Mouse (Mus musculus) embryonic facial prominence, embryonic 15.5 days (tissue): Measurements from ENCODE around the gene Dnajb1. TPM values are rescaled to one million over a fixed set of nuclear protein-coding genes. Genes with fewer than 3 reads are reported as not detected.
"Not testable (repeated sequence)": the region's sequence is repeated elsewhere in the genome, so short reads cannot be mapped to it uniquely, and the experiment has no call there.

Experiments used
- ATAC-seq: fragments of 200-750 bp; cut with Nextera tagmentation; 2 replicates; pipeline ENCODE4 v1.8.0; 2017; ENCODE audit warnings: low read depth, moderate TSS enrichment; ENCODE audit not compliant: insufficient number of reproducible peaks, low FRiP score, low TSS enrichment
- H3K27ac ChIP-seq: fragments of 300-500 bp; sonication (generic); replicated peaks from 2 replicates; pipeline ENCODE4 v1.5.1; 2015; ENCODE audit warnings: mild to moderate bottlenecking, inconsistent platforms
- H3K27me3 ChIP-seq: fragments of 300-500 bp; sonication (generic); 2 replicates; pipeline ENCODE4 v1.6.1; 2015; ENCODE audit warnings: inconsistent platforms
- H3K36me3 ChIP-seq: fragments of 300-500 bp; sonication (generic); 2 replicates; pipeline ENCODE4 v1.6.1; 2015; ENCODE audit warnings: mild to moderate bottlenecking, inconsistent platforms
- H3K4me1 ChIP-seq: fragments of 300-500 bp; sonication (generic); 2 replicates; pipeline ENCODE4 v1.6.1; 2015; ENCODE audit warnings: inconsistent platforms
- H3K4me2 ChIP-seq: fragments of 300-500 bp; sonication (generic); replicated peaks from 2 replicates; pipeline ENCODE4 v1.6.1; 2015; ENCODE audit warnings: mild to moderate bottlenecking, inconsistent platforms
- H3K4me3 ChIP-seq: fragments of 300-500 bp; sonication (generic); replicated peaks from 2 replicates; pipeline ENCODE4 v1.5.1; 2015; ENCODE audit warnings: mild to moderate bottlenecking, inconsistent platforms
- H3K9ac ChIP-seq: fragments of 300-500 bp; sonication (generic); 2 replicates; pipeline ENCODE4 v1.6.1; 2015; ENCODE audit warnings: inconsistent platforms
- H3K9me3 ChIP-seq: fragments of 300-500 bp; sonication (generic); replicated peaks from 2 replicates; pipeline ENCODE4 v1.6.1; 2016; ENCODE audit warnings: inconsistent platforms
- WGBS: fragments of 180-500 bp; shearing (Covaris S2); methylation state at CpG from one replicate; pipeline ENCODE4 v1.1.7; 2015; 5-methylcytosine and 5-hydroxymethylcytosine counted together
- polyA plus RNA-seq: library from polyadenylated mRNA; unstranded; fragments of >200 nt; fragmentation: Nextera tagmentation; extraction: Ambion mirVana; gene quantifications from 2 replicates; pipeline ENCODE4 v1.2.1, GENCODE M21; 2015

Dnajb1 gene
- polyA plus RNA-seq, 1 experiment from 2014 or later: 76.6 TPM

DNA sequence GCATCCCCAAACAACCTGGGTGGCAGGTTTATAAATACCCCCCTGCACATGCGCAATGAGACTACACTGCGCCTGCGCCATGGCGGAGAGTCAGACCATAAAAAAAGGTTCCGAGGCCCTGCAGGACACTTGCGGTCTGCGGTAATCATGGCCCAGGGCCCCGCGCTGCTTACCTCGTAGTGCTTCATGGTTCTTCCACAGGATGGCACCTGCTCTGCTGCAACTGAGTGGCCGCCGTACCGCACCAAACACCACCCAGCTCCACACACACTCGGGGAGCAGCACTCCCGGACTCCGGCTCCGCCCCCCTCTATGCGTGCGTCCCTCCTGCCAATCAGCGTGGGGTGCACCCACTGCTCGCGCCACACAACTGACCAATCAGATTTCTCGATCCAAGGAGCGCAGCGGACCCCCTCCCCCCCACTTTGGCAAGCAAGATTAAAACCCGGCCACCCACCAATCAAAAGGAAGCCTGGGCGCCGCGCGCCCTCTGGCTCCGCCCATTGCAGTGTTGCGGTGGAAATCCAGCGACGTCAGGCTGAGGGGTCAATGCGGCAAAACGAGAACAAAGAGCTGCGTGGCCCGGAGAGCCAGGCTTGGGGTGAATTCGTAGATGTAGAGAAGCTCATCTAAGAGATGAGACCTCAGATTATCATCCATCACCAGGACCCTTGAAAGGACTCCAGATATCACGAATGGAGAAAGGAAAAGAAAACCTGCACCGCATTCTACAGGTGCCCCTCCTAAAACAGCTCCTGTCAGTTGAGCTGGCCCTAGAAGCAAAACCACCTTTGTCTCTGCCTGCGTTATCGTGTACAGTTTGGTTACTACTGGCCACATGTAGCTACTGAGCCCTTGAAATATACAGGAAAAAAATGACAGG lies 13.6 kb upstream of the Dnajb1 start:
- H3K27me3 ChIP-seq: no peaks in the 10 kb centered on the region
- peak overlapping the region; percentile 90 for H3K27ac ChIP-seq
- H3K36me3 ChIP-seq: no peaks in the 10 kb centered on the region
- H3K4me1 ChIP-seq: peaks cover 26% of the 10 kb centered on the region
- peak; percentile 98 for ATAC-seq
- H3K4me3 ChIP-seq: peak overlapping the region; percentile 61
- peak overlapping the region; percentile 72 for H3K9ac ChIP-seq
- WGBS: under 1% methylated on average over 43 of the region's 43 CpGs
- peak overlapping the region; percentile 77 for H3K4me2 ChIP-seq
- H3K9me3 ChIP-seq: no peaks in the 10 kb centered on the region

DNA sequence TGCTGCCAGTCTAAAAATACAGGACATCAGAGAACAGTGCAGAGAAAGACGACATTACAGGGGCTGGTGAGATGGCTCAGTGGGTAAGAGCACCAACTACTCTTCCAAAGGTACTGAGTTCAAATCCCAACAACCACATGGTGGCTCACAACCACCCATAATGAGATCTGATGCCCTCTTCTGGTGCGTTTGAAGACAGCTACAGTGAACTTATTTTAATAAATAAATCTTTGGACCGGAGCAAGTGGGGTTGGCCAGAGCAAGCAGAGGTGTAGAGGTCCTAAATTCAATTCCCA lies 13.0 kb upstream of the Dnajb1 start:
- H3K27me3 ChIP-seq, H3K36me3 ChIP-seq, ATAC-seq, H3K9me3 ChIP-seq, H3K9ac ChIP-seq: not testable (repeated sequence)
- peaks cover 25% of the 10 kb centered on the region for H3K4me1 ChIP-seq
- 49% methylated on average over 3 of the region's 3 CpGs for WGBS
- peak overlapping the region; percentile 61 for H3K4me3 ChIP-seq
- peak overlapping the region; percentile 77 for H3K4me2 ChIP-seq
- H3K27ac ChIP-seq: peak overlapping the region; percentile 80

DNA sequence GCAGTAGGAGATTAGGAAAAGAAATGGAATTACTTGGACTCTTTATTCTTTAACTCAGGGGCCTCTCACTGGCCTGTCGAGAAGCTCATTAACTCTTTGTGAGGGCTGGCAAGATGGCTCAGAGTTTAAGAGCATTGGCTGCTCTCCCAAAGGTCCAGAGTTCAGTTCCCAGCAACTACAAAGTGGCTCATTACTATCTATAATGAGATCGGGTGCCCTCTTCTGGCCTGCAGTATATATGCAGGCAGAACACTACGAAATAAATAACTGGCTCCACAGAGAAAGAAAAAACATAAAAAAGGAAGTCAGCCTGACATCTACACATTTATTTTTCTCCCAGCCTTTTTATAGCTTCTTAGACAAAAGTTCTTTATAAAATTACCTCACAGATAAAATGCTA lies 11.6 kb upstream of the Dnajb1 start:
- Histone ChIP-seq H3K27me3 (no peaks in the 10 kb centered on the region), H3K4me1 (peaks cover 15% of the 10 kb centered on the region), H3K9ac (no peak overlapping the region), H3K36me3 (no peaks in the 10 kb centered on the region), H3K4me2 (no peak overlapping the region), H3K27ac (no peak overlapping the region), H3K9me3 (no peaks in the 10 kb centered on the region), H3K4me3 (no peak overlapping the region)
- 25% methylated on average over 3 of the region's 3 CpGs for WGBS
- ATAC-seq: no peak

DNA sequence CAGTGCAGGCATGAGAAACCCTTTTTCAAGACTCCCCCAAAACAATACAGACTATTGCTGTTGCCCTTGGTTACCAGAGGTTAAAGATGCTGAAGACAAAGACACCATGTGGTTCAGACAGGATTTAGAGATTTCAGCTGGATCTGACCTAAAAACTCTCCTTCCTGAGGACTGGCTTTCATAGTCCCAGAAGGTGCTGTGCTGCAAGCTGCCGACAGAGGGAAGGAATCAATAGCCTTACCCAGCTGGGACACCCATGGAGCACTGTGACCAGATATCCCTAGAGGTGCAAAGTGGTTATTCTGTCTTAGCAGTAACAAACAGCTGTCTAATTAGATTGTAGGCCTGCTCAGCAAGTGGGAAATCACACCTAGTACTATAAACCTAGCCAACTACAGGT lies 9.8 kb upstream of the Dnajb1 start:
- Histone ChIP-seq H3K4me2 (no peak overlapping the region), H3K4me3 (no peak overlapping the region), H3K27me3 (no peaks in the 10 kb centered on the region), H3K27ac (no peak overlapping the region), H3K9ac (no peak overlapping the region), H3K9me3 (no peaks in the 10 kb centered on the region), H3K4me1 (no peaks in the 10 kb centered on the region), H3K36me3 (no peaks in the 10 kb centered on the region)
- no peak for ATAC-seq
- 38% methylated on average over 1 of the region's 1 CpGs for WGBS

DNA sequence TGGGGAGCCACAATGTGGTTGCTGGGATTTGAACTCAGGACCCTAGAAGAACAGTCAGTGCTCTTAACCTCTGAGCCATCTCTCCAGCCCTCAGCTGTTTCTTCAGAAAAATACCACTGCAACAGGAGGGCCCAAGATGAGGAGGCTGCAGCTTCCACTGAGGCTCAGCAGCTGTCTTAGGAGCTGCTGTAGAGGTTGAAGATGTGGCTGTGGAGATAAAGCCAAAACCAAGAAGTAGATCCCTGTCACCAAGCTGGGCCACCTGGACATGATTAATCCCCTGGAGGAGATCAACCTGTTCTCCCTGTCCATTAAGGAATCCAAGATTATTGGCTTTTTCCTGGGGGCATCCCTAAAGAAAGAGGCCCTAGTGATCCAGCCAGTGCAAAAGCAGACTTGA lies 8.2 kb upstream of the Dnajb1 start:
- H3K9ac ChIP-seq: no peak overlapping the region
- H3K4me2 ChIP-seq: no peak overlapping the region
- H3K4me1 ChIP-seq: no peaks in the 10 kb centered on the region
- ATAC-seq: no peak
- H3K9me3 ChIP-seq: no peaks in the 10 kb centered on the region
- no peak overlapping the region for H3K4me3 ChIP-seq
- H3K36me3 ChIP-seq: no peaks in the 10 kb centered on the region
- no peak overlapping the region for H3K27ac ChIP-seq
- no peaks in the 10 kb centered on the region for H3K27me3 ChIP-seq

DNA sequence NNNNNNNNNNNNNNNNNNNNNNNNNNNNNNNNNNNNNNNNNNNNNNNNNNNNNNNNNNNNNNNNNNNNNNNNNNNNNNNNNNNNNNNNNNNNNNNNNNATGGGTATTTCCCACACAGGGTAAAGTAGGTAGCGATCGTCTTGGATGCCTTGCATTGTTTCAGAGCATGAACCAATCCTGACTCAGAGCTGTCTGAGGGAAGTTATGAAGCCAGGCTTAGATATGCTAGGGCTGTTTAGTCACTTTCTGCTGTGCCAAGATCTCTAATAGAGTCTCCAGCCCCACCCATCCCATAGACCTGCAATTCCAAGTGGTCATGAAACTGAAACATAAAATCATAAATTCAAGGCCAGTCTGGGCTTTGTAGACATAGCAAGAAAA lies 5.4 kb upstream of the Dnajb1 start:
- Histone ChIP-seq H3K9me3 (no peaks in the 10 kb centered on the region), H3K36me3 (no peaks in the 10 kb centered on the region), H3K9ac (no peak overlapping the region), H3K4me1 (peaks cover 5% of the 10 kb centered on the region), H3K27ac (peak overlapping the region; percentile 51), H3K4me3 (no peak overlapping the region), H3K4me2 (no peak overlapping the region), H3K27me3 (no peaks in the 10 kb centered on the region)
- WGBS: 67% methylated on average over 2 of the region's 2 CpGs
- no peak for ATAC-seq

DNA sequence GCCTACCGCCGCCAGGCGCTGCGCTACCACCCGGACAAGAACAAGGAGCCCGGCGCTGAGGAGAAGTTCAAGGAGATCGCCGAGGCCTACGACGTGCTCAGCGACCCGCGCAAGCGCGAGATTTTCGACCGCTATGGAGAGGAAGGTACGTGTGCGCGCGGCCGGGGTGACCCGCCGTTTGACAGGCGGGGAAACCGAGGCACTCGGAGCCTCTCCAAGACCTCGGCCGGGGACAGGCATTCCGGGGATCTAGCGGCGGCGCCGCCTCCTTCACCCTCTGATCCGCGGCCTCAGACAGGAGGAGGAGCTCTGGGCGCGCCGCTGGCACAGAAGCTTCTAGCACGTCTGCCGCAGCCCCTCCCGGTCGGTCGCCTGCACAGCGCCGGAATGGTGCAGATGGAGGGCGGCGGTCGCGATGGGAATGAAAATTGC lies 421 bp downstream of the Dnajb1 start:
- H3K4me1 ChIP-seq: peaks cover 25% of the 10 kb centered on the region
- under 1% methylated on average over 51 of the region's 51 CpGs for WGBS
- ATAC-seq: peak; percentile 82

DNA sequence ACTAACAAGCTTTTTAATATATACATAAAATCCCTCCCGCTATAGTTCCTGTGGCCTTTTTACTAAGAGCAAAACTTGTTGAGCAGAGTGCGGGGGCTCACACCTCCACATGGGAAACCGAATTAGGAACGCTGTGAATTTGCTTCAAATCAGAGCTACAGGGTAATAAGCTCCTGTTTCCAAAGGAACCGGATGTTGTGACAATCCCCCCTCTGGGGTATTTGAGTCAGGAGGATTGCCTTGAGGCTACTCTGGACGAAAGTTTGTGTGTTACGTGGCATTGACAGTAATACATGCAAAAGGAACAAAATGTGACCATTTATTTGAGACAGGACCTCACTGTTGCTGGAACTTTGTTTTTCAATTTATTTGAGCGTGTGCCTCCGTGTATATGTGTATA lies 1.1 kb downstream of the Dnajb1 start:
- Histone ChIP-seq H3K4me3 (peak overlapping the region; percentile 64), H3K4me2 (peak overlapping the region; percentile 79), H3K27me3 (no peaks in the 10 kb centered on the region), H3K9ac (peak overlapping the region; percentile 74), H3K36me3 (peaks cover 41% of the 10 kb centered on the region), H3K27ac (peak overlapping the region; percentile 97), H3K9me3 (no peaks in the 10 kb centered on the region), H3K4me1 (peaks cover 25% of the 10 kb centered on the region)
- WGBS: 15% methylated on average over 9 of the region's 9 CpGs
- ATAC-seq: no peak

More for the DNA sequence above, 421 bp downstream of the Dnajb1 start:
- H3K9me3 ChIP-seq: no peaks in the 10 kb centered on the region
- peak overlapping the region; percentile 97 for H3K27ac ChIP-seq
- peak overlapping the region; percentile 74 for H3K9ac ChIP-seq
- peak overlapping the region; percentile 79 for H3K4me2 ChIP-seq
- no peaks in the 10 kb centered on the region for H3K27me3 ChIP-seq
- peak overlapping the region; percentile 64 for H3K4me3 ChIP-seq
- H3K36me3 ChIP-seq: peaks cover 36% of the 10 kb centered on the region

DNA sequence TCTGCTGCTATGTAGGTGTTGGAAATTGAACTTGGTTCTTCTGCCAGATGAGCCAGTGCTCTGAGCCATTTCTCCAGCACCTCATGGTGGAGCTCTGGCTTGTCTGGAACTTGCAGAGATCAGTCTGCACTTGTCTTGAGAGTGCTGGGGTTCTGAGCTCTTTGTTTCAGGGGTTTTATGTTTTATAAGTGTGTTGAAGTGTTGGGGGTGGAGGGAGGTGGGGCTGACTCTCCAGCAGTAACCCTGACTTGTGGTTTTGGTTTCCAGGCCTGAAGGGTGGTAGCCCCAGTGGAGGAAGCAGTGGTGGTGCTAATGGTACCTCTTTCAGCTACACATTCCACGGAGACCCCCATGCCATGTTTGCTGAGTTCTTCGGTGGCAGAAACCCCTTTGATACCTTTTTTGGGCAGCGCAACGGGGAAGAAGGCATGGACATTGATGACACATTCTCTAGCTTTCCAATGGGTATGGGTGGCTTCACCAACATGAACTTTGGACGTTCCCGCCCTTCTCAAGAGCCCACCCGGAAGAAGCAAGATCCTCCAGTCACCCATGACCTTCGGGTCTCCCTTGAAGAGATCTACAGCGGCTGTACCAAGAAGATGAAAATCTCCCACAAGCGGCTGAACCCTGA lies 1.7 kb downstream of the Dnajb1 start:
- peak overlapping the region; percentile 79 for H3K4me2 ChIP-seq
- H3K36me3 ChIP-seq: peaks cover 41% of the 10 kb centered on the region
- peak overlapping the region; percentile 74 for H3K9ac ChIP-seq
- H3K4me3 ChIP-seq: peak overlapping the region; percentile 64
- 87% methylated on average over 10 of the region's 10 CpGs for WGBS
- peaks cover 25% of the 10 kb centered on the region for H3K4me1 ChIP-seq
- ATAC-seq: no peak
- no peaks in the 10 kb centered on the region for H3K27me3 ChIP-seq
- peak overlapping the region; percentile 97; the same call in 1 of the 2 replicates for H3K27ac ChIP-seq
- no peaks in the 10 kb centered on the region for H3K9me3 ChIP-seq

DNA sequence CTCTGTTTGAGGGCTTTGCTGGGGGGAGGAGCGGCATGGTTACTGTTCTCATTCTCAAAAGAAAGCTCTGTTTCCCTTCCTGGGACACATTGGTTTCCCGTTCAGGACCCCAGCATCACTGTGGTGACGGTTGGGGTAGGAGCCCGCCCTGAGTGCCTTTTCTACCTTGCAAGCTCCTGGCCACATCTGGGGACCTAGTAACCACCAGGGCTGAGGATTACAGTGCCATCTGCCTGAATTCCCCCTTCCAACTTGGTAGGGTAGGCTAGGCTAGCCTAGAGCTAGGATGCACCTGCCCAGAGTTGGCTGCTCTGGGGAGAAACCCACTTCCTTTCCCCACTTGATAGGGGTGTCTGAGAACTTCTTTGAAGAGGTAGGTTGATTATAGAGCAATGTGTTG lies 3.9 kb downstream of the Dnajb1 start:
- Histone ChIP-seq H3K9ac (no peak overlapping the region), H3K9me3 (no peaks in the 10 kb centered on the region), H3K36me3 (peaks cover 41% of the 10 kb centered on the region), H3K27me3 (no peaks in the 10 kb centered on the region), H3K4me2 (no peak overlapping the region), H3K27ac (no peak overlapping the region), H3K4me1 (peaks cover 25% of the 10 kb centered on the region), H3K4me3 (no peak overlapping the region)
- ATAC-seq: no peak
- WGBS: 91% methylated on average over 4 of the region's 4 CpGs

DNA sequence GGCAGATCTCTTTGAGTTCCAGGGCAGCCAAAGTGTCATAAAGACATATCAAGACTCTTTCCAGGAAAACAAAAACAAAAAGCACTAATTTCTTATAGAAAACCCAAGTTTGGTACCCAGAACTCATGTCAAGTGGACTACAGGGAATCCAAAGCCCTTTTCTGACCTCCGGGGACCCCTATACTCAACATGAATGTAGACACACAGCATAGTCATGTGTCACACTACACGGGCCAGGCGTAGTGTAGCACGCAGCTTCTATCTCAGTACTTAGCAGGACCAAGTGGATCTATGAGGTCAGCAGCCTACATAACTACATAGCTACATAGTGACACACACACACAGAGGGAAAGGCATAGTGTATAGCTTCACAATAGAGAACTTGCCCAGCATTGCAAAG lies 5.7 kb downstream of the Dnajb1 start:
- H3K9me3 ChIP-seq: no peaks in the 10 kb centered on the region
- no peak overlapping the region for H3K4me3 ChIP-seq
- H3K27me3 ChIP-seq: no peaks in the 10 kb centered on the region
- no peak overlapping the region for H3K4me2 ChIP-seq
- ATAC-seq: no peak
- peaks cover 20% of the 10 kb centered on the region for H3K4me1 ChIP-seq
- H3K9ac ChIP-seq: no peak overlapping the region
- no peak overlapping the region for H3K27ac ChIP-seq
- 96% methylated on average over 4 of the region's 4 CpGs for WGBS
- peaks cover 41% of the 10 kb centered on the region for H3K36me3 ChIP-seq

DNA sequence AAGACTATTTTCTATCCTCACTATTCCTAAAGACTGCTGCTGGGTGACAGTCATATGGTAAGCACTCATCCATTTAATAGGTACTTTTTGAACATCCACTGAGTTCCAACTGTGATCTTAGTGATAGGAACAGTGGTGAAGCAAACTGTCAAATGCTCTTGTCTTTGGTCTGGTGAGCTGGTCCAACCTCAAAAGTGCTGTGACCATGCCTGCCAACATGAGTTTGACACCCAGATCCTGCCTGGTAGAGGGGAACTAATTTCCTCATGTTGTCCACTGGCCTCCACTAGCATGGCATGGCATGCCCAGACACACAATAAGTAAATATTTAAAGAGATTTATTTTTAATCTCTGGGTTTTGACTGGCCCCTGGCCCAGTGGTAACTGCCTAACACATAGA lies 8.6 kb downstream of the Dnajb1 start:
- peaks cover 1% of the 10 kb centered on the region; the same call in 1 of the 2 replicates for H3K4me1 ChIP-seq
- no peak overlapping the region for H3K4me2 ChIP-seq
- no peaks in the 10 kb centered on the region for H3K27me3 ChIP-seq
- H3K9ac ChIP-seq: no peak overlapping the region
- no peak overlapping the region for H3K4me3 ChIP-seq
- H3K27ac ChIP-seq: no peak overlapping the region
- no peaks in the 10 kb centered on the region for H3K9me3 ChIP-seq
- peaks cover 23% of the 10 kb centered on the region for H3K36me3 ChIP-seq
- no peak for ATAC-seq
